Mouse (Mus musculus): ENCODE measurements around the gene Gm9573. TPM values are rescaled to one million over a fixed set of nuclear protein-coding genes. Genes with fewer than 3 reads are reported as not detected.

Gm9573 gene
- total RNA-seq (2022), result not detected

DNA sequence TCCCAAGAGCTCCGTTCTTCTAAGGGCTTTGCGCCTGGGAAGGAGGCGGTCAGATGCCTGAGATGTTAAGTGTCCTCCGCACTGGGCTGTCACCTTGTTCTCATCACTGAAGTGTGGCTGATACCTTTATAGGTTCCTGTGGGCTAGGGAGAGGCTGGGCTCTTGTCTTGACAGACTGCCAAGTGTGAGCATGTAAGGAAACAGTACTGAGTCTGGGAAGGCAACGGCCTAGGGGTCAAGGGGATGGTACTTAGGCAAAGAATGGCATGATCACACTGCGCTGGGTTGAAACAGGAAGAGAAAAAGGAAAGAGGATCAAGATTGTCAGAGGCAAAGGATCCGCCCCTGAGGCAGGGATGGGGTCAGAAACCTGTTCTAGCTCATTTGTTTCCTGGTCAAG lies at the start of gene Gm9573:
Gene Gm9573, minus strand, starts transcription at position 101 of the 400 bp plus-strand sequence.
- no peak for DNase-seq

DNA sequence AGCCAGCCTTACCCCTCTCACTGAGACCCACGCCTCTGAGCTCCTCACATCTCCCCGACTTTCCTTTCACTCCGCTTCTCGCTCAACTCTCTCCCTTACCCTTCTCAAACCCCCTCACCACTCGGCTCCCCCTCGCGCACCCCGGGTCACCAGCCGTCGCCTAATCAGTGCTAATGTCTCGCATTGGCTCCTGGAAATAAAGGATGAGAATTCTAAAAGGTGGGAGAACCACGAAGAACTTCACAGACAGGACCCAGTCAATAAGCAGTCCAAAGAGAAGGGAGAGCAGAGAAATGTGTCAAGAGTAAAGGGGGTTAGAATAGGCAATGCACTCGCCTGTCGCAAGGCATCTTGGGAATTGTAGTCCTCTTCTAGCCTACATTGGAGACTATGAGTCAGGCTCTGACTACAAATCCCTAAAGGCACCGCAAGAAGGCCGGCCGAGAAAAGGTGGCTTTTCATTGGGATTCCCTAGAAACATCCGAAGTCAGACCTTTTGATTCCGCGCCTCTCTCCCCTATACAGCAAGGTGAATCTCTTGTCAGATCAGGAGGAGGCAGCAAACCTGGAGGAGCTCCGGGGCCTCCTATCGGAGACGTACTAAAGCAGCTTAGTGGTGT lies 47.1 kb upstream of the Gm9573 start, which contains the start of gene Gtf2h4:
Gene Gtf2h4, minus strand, starts transcription at position 324 of the 620 bp plus-strand sequence.
- DNase-seq, result peak; percentile 89

DNA sequence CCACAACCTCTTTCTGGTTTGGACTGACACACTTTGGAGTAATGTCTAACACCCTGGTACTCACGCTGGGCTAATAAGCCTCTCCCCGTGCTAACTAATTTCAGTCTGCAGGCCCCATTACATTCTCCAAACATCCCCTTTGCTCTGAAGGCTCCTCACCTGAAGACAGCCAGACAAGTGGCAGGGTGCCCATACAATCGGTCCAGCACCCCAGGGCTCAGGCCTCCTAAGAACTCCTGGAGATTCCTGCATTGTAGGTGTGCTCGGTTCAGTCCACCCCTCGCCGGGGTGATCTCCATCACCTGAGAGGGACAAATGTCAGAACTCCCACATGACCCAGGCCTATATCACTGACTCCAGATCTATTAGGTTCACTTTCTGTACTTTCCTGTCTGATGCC lies 46.1 kb upstream of the Gm9573 start:
- no peak for DNase-seq

DNA sequence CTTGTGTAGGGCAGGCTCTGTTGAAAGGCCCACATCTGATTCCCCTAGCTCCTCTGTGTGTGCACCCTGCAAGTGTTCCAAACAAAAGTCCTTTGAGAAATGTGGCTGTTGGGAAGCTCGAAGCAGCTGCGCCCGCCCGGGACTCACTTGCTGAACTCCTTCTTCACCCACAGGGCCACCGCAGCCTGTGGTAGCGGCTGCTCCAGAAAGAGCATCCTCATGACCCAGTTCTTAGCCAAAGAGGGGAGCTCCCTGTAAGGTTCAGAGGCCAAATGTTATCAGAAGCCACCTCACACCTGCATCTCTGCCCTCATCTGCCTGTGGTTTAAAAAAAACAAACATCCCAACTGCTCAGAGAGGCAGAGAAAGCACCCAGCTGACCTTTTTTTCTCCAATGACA lies 45.4 kb upstream of the Gm9573 start:
- DNase-seq, result no peak

DNA sequence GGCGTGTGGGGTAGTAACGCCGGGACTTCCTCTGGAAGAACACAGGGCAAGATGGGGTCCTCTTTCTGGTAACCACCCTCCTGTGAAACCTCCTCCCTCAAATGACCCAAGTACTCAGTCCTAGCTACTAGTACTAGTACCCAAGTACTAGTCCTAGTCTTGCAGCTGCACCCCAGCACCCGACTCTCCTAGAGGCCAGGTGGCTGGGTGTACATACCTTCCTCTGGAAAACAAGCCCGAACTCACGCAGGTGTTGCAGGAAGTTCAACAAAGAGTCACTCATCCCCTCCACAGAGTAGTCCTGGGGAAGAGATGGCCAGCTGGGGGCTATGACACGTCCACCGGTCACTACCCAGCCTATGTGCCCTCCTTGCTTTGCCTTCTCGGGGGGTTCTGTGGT lies 43.3 kb upstream of the Gm9573 start:
- no peak for DNase-seq

DNA sequence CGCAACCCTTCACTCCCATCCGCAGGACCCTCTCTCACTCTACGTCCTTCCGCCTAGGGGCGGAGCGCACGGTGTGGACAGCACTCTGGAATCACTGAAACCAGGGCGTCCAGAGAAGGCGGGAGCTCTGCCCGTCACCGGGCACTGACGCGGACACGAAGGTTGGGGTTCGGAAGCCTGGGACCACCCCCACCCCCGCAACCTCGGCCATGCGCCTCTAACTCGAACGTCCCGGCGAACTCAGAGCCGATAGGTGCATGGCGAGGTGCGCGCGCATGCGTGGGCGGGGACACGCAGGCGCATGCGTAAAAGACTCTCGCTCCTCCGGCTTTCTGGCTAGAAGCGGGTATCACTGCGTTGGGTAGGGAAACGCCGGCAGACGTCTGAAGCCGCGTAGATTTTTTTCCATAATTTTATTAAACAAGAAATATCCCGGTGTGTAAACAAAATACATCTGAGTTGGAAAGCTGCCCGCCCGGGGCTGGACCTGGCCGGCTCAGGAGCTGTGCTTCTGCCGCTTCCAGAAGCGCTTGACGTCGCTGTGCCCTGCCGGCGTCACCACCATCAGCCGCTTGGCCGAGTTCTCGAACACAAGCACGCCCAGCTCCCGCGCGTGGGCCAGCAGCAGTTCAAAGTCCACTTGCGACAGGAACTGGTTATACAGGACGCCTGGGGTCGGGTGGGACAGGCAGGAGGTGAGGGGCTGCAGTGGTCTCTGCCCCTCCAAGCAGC lies 41.1 kb upstream of the Gm9573 start, which contains the start of gene Vars2:
Gene Vars2, minus strand, starts transcription at position 259 of the 732 bp plus-strand sequence.
- peak; percentile 94 for DNase-seq

DNA sequence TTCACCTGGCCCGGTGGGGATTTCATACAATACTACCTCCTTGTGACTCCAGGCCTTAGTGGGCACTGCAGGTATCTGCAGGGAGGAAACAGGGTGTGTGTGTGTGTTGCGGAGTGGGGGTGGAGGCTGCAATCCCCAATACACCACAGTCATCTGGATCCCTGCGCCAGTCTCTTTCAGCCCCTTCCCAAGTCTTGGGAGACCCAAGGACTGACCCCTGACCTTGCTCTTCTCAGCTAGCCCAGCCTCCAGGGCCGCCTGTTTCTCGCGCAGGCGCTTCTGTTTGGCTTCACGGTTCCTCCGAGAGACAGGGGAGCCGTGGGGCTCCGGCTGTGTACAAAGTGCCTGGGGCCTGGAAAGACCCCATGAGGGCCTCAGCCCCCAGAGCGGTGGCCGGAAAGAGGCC lies 40.4 kb upstream of the Gm9573 start:
- DNase-seq, result no peak

DNA sequence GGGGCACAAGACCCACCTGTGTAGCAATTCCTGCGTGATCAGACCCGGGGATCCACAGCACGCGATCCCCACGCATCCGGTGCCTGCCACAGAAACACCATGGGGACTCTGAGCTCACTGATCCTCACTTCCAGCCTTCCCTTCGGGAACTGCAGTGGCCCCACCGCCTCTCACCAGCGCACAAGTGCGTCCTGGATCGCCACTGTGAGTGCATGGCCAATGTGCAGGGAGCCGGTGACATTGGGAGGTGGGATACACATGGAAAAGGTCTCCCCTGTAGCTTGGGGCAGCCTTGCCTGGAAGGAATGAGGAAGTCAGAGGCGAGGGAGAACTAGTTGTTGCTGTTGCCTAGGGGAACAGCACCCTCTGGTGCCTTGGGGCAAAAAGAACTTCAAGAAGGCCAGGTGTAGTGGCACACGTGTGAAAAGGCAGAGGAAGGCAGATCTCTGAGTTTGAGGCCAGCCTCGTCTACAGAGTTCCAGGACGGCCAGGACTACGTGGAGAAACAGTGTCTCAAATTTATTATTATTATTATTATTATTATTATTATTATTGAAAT lies 39.6 kb upstream of the Gm9573 start:
- no peak for DNase-seq

DNA sequence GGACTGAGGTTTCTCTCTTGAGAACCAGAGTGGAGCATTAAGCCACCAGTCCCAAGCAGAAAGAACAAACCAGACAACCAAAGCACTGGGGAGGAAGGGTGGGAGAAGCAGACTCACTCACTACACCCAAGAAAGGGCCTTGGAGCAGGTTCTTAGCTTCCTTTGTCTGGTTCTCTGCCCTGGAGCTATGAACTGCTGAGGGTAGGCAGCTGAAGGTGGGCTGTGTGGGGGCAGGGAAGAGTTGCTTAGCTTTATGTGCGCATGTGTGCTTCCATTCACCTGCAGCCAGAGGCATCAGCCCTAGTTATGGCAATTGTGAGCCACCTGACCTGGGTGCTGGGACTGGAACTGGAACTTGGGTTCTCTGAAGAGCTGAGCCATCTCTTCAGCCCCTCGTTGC lies 26.6 kb upstream of the Gm9573 start:
- no peak for DNase-seq

DNA sequence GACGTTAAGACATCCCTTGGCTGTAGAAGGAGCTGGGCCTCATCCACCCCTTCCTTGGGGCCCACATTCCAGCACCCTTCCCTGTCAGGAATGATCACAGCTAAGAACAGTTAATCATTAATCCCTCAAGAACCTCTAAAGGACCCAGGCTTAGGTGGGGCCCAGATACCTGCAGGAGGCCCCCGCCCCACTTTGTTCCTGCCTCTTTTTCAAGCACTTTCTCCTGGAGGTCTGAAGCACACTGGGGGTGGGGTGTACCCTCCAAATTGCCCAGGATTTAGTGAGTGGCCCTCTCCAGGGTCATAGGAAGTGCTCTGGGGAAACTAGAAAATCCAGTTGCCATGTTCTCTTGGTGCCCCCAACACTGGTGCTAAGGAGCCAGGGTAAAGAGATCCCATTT lies 23.0 kb upstream of the Gm9573 start:
- DNase-seq, result no peak

DNA sequence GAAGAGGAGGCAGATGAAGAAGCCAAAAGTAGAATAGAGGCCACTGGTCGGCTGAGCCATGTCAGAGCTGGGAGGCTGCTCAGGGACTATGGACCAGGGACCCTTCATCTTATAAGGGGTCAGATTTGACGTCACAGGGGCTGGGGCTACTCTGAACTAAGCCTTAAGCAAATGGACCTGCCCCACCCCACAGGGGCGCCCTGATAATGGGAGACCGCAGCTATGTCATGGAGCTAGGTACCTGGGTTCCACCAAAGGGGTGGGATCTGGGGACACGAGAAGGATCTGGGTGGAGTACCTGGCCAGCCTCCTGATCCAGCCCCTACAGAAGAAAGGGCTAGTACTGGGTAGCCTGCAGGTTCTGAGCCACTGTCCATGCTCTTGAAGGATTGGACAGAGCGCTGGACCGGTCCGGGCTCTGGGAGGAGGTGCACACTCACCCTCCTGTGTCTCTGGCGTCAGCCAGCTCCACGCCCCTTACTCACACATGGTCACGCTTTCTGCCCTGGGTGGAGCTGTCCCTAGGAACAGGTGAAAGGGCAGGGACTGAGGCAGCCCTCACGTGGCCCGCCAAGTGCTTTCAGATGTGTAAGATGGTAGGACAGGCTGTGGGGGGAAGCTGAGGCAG lies 17.3 kb upstream of the Gm9573 start, which contains the start of gene Mucl3:
Gene Mucl3, minus strand, starts transcription at position 87 of the 628 bp plus-strand sequence.
- no peak for DNase-seq

DNA sequence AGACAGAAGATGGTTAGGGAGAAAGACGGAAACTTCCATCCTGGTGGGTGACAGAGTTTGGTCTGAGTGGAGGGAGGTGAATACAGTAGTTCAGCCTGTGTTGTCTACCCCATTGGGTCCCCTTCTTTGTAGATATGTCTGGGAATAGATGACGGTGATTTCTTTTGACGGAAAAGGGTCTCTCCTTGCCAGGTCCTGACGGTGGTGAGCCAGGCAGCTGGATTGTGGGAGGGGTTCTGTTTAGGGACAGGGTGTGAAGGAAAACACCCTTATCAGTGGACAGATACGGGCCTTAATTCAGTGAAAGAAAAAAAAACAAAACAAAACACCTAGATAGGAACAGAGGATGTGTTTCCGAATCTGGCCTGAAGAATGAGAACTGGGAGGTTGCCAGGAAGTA lies 12.9 kb upstream of the Gm9573 start:
- DNase-seq, result no peak

DNA sequence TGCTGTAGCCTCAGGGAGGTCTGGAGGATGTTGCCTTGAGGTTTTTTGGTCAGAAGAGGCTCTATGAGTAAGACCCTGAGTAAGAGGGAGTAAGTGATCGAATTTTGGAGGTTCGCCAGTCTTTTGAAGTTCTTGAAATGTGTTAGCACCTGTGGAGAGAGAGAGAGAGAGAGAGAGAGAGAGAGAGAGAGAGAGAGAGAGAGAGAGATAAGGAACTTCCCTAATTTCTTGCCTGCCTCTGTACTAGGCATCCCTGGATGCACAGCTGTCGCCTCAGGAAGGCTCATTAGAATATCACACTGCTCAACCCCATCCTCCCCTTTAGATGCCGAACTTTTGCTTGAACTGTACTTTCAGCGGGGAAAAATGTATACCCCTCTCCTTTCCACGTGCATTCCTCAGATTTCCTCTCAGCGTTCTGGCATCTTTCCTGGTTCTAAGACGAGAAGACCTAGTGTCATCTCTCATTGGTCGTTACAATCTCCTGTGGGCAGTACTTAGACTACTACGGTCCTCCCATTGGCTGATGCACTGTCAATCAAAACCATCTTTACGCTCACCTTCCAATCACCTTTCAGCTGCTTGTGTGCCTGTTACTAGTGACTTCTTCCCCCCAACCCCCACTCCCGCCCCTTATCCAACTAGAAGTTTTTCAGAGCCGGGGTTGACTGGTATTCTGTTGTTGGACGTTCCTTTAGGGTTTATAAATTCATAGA lies 12.2 kb upstream of the Gm9573 start:
- peak; percentile 29 for DNase-seq

DNA sequence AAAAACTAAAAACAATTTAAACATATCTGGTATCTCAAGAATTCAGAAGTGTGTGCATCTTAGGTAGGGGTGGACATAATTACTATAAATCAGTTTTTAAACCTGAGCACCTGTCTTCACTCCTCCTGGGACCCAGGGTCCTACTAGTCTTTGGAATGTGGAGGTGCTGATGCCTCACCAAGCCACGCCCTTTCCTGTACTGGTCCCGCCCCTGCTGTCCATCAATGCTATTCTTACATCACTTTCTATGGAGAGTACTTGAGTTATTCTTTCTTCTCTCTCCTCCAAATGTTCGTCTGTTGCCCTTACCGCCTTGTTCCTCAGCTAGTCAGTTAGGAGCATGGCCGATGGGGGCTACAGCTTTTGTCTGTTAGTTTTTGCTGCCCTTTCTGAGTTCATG lies 9.9 kb upstream of the Gm9573 start:
- DNase-seq, result no peak

DNA sequence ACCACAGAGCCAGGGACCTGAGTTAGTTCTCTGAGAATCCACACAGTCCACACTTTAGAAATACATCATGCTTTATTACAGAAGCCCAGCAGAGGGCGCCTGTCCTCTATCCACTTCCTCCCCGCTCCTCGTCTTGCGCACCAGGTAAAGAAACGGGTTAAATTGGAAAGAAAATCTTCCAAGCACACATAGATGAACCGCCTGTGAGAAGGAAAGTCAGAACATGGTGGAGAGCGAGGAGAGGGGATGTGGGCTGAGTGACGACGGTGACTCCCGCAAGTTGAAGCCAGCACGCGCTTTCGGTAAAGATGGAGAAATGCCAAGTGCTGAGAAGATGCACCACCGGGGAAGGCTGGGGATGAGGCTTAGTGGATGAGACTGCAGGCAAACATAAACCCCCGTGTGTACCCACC lies 9.3 kb upstream of the Gm9573 start:
- DNase-seq, result peak; percentile 33

DNA sequence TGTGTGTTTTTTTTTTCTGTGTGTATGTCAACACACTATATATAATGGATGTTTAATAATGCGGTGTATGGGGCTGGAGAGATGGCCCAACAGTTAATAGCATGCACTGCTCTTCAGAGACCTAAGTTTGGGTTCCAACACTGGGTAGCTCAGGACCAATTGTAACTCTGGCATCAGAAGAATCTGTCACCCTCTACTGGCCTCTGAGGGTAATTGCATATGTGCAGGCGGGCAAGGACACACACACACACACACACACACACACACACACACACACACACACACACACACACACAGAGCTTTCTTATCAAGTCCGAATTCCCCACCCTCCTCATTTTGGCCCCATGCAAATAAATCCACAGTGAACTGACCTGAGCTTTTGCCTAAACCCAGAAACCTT lies 8.8 kb upstream of the Gm9573 start:
- DNase-seq, result no peak

DNA sequence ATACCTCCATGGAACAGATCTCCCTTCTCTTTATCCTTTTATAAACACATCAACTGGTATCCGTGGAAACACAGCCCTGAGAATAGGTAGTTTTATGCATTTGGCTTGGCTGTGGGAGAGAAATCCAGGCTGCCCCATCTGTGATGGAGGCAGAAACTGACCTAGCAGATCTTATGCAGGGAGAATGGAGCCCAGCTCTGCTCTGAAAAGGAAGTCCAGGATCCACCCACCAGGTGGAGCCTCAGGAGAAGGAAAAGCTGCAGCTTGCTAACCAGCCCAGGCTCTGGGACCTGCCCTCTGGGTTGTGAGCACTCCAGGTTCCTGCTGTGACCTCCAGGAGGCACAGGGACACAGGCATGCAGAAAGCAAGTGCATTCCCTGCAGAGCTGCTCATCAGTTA lies 7.6 kb upstream of the Gm9573 start:
- DNase-seq, result no peak

DNA sequence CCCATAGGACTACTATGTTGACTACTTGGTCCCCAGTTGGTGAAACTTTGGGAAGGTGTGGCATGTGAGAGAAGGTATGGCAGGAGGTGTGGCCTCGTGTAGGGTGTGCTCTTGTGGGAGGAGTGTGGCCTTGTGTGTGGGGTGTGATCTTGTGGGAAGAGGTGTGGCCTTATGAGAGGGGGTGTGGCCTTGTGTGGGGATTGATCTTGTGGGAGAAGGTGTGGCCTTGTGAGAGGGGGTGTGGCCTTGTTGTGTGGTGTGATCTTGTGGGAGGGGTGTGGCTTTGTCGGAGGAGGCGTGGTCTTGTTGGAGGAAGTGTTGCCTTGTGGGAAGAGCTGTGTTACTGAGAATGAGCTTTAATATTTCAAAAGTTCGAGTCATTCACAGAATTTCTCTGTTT lies 9.3 kb downstream of the Gm9573 start:
- DNase-seq, result no peak

DNA sequence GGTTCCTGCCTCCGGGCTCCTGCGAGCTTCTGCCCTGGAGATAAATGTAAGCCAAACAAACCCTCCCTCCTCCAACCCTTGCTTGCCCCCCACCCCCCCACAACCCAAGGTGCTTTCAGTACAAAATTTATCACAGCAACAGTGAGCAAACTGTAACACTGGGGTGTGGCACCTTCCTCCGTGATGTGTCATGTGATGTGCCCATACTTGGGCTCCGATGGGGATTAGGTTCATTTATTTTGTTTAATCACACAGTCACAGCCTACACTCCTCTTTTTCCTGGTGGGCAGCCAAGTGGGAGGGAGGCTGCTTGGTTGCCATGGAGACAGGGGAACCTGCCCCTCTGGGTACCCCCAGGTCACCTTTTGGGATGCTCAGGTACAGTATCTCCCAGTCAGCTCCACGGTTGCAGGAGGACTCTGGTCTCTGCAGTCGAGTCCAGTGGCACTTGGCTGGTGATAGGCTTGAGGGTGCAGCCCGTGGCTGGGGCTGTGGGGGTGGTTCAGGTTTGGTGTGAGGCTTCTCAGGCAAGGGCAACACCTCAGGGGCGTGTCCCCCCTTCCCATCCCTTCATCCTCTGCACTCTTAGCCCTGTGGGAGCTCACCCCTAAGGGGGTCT lies 24.6 kb downstream of the Gm9573 start:
- DNase-seq, result no peak

DNA sequence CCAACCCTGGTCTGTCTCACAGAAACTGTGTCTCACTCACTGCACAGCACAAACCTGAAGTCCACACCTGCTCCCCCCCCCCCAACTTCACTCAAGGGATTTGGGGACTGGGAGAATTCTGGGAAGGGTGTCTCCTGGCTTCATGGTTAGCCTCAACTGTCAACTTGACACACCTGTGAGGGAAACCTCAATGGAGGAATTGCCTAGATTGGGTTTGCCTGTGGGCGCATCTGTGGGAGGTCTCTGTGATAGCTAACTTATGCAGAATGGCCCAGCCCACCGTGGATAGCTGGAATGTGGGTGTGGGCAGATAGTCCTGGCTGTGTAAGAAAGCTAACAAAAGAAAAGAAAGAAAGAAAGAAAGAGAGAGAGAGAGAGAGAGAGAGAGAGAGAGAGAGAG lies 25.2 kb downstream of the Gm9573 start, which contains the start of gene Sfta2:
Gene Sfta2, plus strand, starts transcription at position 301 of the 400 bp plus-strand sequence.
- no peak for DNase-seq

DNA sequence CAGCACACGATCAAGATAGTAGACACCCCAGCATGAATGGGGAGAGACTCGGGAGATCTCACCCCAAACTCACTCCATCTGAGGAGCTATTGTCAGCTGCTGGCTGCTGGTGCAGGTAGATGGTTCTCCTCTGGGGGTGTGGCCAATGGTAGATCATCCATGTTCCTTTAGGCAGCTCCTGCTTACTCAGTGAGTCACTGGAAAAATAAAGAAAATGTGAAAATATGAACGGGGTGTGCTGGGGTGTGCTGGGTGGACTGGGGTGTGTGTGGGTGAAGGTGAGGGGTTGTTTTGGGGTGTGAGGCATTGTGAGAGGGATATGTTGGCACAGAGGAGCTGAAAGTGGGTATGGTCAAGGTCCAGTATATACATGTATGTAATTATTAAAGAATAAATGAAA lies 29.0 kb downstream of the Gm9573 start:
- DNase-seq, result no peak

DNA sequence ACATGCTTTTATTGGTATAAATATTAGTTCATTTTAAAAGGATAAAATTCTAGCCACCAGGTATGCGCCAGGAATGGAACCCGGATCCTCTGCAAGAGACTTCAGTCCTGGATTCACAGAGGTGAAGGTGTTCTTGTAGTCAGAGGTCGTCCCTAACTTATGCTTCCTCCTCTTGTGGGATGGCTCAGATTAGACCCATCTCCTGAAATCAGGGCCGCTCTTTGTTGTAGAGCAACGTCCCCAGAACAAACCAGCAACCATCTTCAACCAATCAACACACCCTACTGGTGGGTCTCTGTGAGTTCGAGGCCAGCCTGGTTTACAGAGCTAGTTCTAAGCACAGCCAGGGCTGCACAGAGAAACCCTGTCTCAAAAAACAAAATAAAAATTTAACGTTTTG lies 32.0 kb downstream of the Gm9573 start:
- no peak for DNase-seq
